Mouse (Mus musculus) ovary, postnatal 14 days (tissue): ENCODE measurements around the gene Tedc2.

ENCODE experiments used
- DNase-seq: peaks from one replicate; pipeline ENCODE4 v3.0.0; 2022; ENCODE audit warnings: low spot score

The Tedc2 gene

DNA sequence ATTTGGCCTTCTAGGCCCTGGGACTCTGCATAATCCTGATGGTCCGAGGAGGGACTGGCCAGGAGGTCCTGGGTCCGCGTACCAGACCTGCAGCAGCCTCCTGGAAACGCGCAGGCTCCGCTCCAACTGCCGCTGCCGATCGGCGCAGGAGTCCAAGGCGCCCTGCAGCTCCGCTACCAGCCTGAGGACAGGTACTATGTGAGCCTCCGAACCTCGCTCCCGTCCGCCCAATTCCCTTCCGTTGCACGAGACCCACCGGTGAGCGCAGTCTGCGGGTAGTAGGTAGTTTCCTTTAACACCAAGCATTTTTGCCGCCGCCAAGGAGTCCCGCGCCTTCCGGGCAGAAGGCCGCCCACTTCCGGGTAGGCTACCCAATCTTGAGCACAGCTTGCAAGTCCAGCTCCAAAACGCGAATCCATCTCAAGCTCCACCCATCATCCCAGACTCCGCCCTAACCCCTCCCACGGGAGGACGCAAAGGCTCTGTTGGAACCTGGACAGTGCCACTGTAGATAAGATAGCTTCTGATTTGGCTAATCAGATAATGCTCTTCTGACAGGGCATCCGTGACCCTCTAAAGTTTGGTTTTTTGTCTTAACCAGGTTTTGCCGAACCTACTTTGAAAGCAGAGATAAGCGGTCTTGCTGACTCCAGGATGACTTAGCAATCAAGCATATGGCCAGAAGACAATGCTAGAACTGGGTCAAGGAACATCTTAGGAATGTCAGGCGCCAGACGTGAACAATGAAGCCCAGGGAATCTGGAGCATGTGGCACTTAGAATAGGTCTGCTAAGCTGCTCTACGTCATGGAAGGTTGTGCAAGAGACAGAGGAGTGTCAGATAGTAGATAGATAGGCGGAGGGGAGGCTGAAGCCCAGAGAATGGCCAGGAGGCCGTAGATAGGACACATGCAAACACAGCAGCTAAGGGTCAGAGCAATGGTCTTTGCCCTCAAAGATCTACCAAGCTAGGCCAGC lies at the start of gene Tedc2:
Tedc2 (minus strand) TSS at position 417 of the 977 bp plus-strand sequence.
- peak; percentile 83 for DNase-seq

DNA sequence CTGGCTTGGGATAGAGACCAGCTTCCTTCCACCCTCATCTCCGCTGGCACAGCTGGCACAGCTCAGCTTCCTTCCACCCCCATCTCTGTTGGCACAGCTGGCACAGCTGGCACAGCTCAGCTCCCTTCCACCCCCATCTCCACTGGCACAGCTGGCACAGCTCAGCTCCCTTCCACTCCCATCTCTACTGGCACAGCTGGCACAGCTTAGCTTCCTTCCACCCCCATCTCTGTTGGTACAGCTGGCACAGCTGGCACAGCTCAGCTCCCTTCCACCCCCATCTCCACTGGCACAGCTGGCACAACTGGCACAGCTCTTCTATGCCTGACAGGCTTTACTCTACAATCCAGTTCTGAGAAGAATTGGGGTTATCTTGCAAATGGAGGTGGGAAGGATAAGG lies 46.5 kb upstream of the Tedc2 start:
- no peak for DNase-seq

GRCm38 (mm10) chr17:24264766-24265165 lies 44.1 kb upstream of the Tedc2 start:
- no peak for DNase-seq

GRCm38 (mm10) chr17:24260516-24260915 lies 39.9 kb upstream of the Tedc2 start:
- no peak for DNase-seq

GRCm38 (mm10) chr17:24259702-24260101 lies 39.1 kb upstream of the Tedc2 start:
- DNase-seq = no peak

GRCm38 (mm10) chr17:24258981-24259380 lies 38.3 kb upstream of the Tedc2 start:
- DNase-seq = no peak

- DNase-seq = no peak
These were observed 31.7 kb upstream of the Tedc2 start for GRCm38 (mm10) chr17:24252329-24252728.

DNA sequence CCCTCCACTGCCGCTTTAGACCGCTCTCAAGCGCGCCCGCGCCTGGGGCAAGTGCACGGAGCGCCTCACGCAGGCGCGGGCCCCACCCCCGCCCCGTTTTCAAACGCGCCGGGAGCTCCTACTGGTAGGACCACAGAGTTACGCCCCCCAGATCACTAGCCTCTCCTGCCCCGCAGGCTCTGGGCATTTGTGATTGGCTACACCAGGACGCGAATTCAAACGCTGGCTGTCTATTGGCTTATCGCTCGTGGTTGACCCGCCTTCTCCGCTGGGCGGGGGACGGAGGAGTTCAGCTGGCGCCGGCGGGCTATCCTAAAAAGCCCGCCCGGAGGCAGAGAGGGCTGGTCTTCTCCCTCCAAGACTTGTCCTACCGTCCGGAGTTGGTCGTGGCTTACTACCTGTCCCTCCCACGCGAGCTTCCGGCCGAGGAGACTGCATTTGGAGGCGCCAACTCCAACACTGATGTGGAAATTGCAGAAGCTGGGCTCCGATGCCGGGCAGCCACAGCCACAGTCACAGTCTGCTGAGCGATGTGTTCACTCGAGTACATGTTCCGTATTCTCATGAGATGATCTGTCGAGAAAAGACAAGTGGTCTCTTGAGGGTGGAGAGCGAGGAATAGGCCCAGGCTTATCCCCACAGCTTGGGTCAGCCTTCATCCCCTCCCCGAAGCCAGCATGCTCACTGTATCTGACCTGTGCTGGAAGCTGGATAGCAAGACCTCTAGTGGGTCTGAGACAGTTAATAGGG lies 30.8 kb upstream of the Tedc2 start, which contains the start of gene Ccnf:
Ccnf (minus strand) TSS at position 165 of the 750 bp plus-strand sequence.
- DNase-seq = peak; percentile 86

GRCm38 (mm10) chr17:24250988-24251319 lies 30.3 kb upstream of the Tedc2 start:
- DNase-seq = no peak

DNA sequence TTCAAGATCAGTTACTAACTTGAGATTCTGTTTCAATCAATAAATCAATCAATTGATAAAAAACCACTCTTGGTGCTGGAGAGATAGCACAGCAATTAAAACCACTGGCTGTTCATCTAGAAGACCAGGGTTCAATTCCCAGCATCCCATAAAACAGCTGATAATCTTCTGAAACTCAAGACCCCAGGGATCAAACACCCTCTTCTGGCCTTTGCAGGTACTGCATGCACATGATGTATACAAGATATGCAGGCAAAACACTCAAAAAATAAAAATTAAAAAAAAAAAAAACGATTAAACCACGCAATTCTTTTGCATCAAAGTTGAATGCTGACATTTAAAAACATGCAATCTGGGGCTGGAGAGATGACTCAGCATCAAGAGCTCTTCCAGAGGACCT lies 28.0 kb upstream of the Tedc2 start:
- no peak for DNase-seq

DNA sequence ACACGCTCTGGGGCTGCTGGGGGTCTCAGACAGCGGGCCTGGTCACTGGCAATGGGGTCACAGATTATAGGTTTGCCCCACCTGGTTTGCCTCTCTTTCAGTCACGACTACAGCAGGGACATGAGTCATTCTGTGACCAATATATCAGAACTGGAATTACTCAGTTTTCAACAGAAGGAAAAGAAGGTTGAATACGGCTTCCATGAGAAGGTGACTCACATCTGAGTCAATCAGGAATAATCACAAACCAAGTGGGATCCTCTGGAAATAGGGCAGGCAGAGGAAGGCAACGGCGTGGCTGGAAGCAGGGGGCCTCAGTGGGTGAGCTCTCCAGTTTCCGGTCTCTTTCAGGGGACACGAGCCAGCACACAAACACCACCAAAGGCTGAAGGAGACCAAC lies 23.4 kb upstream of the Tedc2 start:
- no peak for DNase-seq

GRCm38 (mm10) chr17:24243311-24243969 lies 22.8 kb upstream of the Tedc2 start:
- DNase-seq = no peak

- DNase-seq = no peak
These were observed 16.3 kb upstream of the Tedc2 start for GRCm38 (mm10) chr17:24236921-24237320.

DNA sequence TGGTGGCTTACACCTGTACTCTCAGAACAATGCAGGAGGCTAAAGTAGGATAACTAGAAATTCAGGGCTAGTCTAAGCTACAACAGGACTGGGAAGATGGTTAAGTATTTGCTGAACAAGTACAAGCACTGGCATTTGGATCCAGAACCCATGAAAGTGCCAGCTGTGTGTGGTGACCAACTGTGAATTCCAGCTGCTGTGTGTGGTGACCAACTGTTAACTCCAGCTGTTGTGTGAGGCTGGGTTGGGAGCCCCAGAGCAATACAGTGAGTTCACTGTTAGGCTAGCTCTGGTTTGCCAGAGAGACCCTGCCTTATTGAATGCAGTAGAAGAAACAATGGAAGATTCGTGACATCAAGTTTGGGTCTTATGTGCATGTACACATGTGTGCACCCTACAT lies 15.8 kb upstream of the Tedc2 start:
- DNase-seq = no peak

DNA sequence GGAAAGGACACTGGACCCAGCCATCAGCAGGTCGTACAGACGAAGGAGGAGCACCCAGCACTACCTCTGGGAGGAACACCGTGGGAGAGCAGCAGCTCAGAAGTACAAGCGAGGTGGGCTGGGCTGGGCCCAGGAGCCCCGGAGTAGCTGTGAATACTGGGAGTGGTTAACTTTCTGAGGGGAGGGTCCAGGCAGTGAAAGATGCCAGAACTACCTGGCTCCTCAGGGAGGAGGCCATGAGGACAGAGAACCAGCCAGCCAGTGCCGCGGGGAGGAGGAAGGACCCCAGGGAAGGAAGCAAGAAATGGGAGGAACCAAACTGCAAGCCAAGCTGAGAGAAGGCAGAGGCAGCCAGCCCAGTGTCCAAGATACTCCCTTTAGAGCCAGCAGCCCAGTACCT lies 7.3 kb upstream of the Tedc2 start:
- DNase-seq = no peak

DNA sequence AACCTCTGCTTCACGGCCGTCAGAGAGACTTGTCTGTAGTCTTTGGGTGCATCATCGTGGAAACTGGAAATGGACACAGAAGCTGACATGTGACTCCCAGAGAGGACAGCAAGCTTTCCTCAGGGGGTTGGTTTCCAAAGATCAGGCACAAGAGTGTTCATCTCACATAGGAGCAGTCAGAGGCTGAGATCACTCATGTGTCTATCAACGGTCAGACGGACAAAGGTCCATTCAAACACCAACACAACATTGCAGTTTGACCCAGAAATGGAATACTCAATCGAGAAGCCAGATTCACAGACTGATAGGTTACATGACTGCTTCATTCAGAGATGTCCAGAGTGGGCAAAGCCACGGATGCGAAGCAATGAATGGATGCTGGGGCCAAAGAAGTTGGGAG lies 6.1 kb upstream of the Tedc2 start:
- DNase-seq = no peak

GRCm38 (mm10) chr17:24225851-24226250 lies 5.2 kb upstream of the Tedc2 start:
- no peak for DNase-seq

DNA sequence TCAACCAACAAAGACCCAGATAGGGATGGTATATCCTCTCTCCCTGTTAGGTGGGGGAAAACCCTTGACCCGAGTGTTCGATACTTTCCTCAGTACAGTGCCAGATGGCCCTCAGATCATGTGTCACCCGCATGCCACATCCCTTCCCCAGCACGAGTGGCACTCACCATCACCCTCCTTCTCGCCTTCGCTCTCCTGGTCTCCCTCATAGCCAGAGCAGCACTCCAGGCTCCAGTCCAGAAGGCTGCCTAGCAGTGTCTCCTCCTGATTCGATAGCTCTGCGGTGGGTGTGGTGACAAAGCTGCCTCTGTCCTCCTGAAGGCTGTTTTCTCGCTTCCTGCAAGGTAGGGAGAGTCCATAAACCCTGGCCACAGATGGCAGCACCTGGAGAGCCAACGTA lies 4.1 kb upstream of the Tedc2 start:
- no peak for DNase-seq

GRCm38 (mm10) chr17:24223513-24223912 lies 2.9 kb upstream of the Tedc2 start:
- DNase-seq = no peak

GRCm38 (mm10) chr17:24222653-24223052 lies 2.0 kb upstream of the Tedc2 start:
- DNase-seq = no peak

GRCm38 (mm10) chr17:24216836-24217235 lies 3.8 kb downstream of the Tedc2 start:
- no peak for DNase-seq

GRCm38 (mm10) chr17:24213186-24213585 lies 7.5 kb downstream of the Tedc2 start:
- DNase-seq = no peak
